Mouse (Mus musculus): ENCODE results near the gene Fam208b.

DNA sequence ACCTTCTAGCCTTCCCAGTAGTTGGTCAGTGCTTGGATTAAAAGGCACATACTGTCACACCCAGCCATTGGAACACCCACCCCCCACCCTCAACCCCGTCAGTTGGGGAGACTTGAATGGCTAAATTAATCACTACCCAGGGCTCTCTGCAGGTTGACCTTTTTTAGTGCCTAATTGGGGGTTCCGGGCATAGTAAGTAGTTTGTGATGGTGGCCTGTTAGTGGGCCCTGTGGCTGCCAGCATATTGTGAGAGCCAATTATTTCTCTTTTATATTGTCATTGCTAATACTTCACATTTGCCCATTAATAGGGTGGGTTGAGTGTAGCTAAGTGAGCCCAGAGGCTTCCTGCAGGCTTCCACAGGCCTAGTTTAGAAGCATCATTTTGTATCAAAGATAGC is 70.7 kb downstream of the Fam208b start:
- no peak for TF ChIP-seq GATA1 (IDR thresholded peaks at IDR 0.05; ENCODE audit: low read length)
- TF ChIP-seq TAL1 (IDR thresholded peaks at IDR 0.05; ENCODE audit: low read length), result no peak

Data from erythroblast, embryonic 14.5 days (primary cell).